Mouse (Mus musculus) liver, embryonic 14.5 days (tissue): ENCODE data around the gene Cadm2. TPM values are rescaled to one million over a fixed set of nuclear protein-coding genes. Genes with fewer than 3 reads are reported as not detected.

Source experiments
- ATAC-seq: fragments of 200-750 bp; cut with Nextera tagmentation; 2 replicates; pipeline ENCODE4 v1.8.0; 2017; ENCODE audit warnings: moderate number of reproducible peaks, mild to moderate bottlenecking, moderate library complexity; ENCODE audit not compliant: insufficient read depth
- DNase-seq, 3 experiments: peaks; one replicate each; pipeline ENCODE4 v3.0.0-alpha.2; 2012 to 2013; ENCODE audit warnings: low read depth in 3 of 3, low spot score in 3 of 3
- H3K27ac ChIP-seq: fragments of 300-500 bp; sonication (generic); 2 replicates; pipeline ENCODE4 v1.5.1; 2014; ENCODE audit warnings: moderate library complexity, mild to moderate bottlenecking, control low read depth, inconsistent platforms
- H3K27me3 ChIP-seq: fragments of 300-500 bp; sonication (generic); 2 replicates; pipeline ENCODE4 v1.6.1; 2014; ENCODE audit warnings: mild to moderate bottlenecking, low read length, moderate library complexity; ENCODE audit not compliant: control insufficient read depth, insufficient read depth
- H3K36me3 ChIP-seq: fragments of 300-500 bp; sonication (generic); replicated peaks from 2 replicates; pipeline ENCODE4 v1.6.1; 2014; ENCODE audit warnings: low read depth; ENCODE audit not compliant: control insufficient read depth, insufficient read depth
- H3K4me1 ChIP-seq, 2 experiments: fragments of 200-500 bp in 1 of 2; fragments of 300-500 bp in 1 of 2; sonication (generic) in 1 of 2; replicated peaks; 2 replicates each; pipeline ENCODE4 v1.6.1; 2012 to 2014; ENCODE audit warnings: antibody characterized with exemption in 1 of 2, inconsistent platforms in 1 of 2, low read length in 1 of 2; ENCODE audit not compliant: control insufficient read depth in 2 of 2, insufficient read depth in 2 of 2
- H3K4me2 ChIP-seq: fragments of 300-500 bp; sonication (generic); 2 replicates; pipeline ENCODE4 v1.6.1; 2014; ENCODE audit warnings: low read depth, mild to moderate bottlenecking, control low read depth, moderate library complexity
- H3K4me3 ChIP-seq, 2 experiments: fragments of 200-500 bp in 1 of 2; fragments of 300-500 bp in 1 of 2; sonication (generic) in 1 of 2; 2 replicates each; pipeline ENCODE4 v1.5.1; 2012 to 2014; ENCODE audit warnings: low read depth in 2 of 2, low read length in 2 of 2, mild to moderate bottlenecking in 2 of 2, control low read depth in 1 of 2, inconsistent platforms in 1 of 2, moderate library complexity in 1 of 2; ENCODE audit not compliant: insufficient read depth in 1 of 2
- H3K9ac ChIP-seq: fragments of 300-500 bp; sonication (generic); replicated peaks from 2 replicates; pipeline ENCODE4 v1.6.1; 2014; ENCODE audit warnings: mild to moderate bottlenecking, control low read depth, moderate library complexity
- H3K9me3 ChIP-seq: fragments of 300-500 bp; sonication (generic); 2 replicates; pipeline ENCODE4 v1.6.1; 2016; ENCODE audit warnings: low read length, mixed read lengths; ENCODE audit not compliant: control insufficient read depth
- CTCF ChIP-seq: IDR thresholded peaks from 2 replicates; pipeline ENCODE4 v1.5.1; 2016; ENCODE audit warnings: antibody characterized with exemption, low read depth, control low read depth
- EP300 ChIP-seq: IDR thresholded peaks from 2 replicates; pipeline ENCODE4 v1.6.1; 2016; ENCODE audit warnings: antibody characterized with exemption, low read depth
- WGBS: fragments of 180-500 bp; shearing (Covaris S2); extraction: QIAGEN DNeasy Blood & Tissue Kit; methylation state at CpG from one replicate; pipeline ENCODE4 v1.1.7; 2014; ENCODE audit not compliant: insufficient replicate concordance; 5-methylcytosine and 5-hydroxymethylcytosine counted together
- polyA plus RNA-seq, 2 experiments: library from polyadenylated mRNA; depleted of rRNA in 1 of 2; stranded (reverse) in 1 of 2; unstranded in 1 of 2; fragments of >200 nt; fragmentation: Nextera tagmentation in 1 of 2; extraction: Ambion mirVana in 1 of 2; gene quantifications; 2 replicates each; pipeline versions ENCODE4 v1.2.1 to v1.2.3; 2012 to 2014

Cadm2 gene
- polyA plus RNA-seq, 2 experiments, result 0.06 TPM; not detected in 1

- H3K4me1 ChIP-seq, result no peaks in the 10 kb centered on the region
These were observed 498.2 kb downstream of the Cadm2 start for GRCm38 (mm10) chr16:67122532-67122931.

GRCm38 (mm10) chr16:67121781-67122180, 498.9 kb downstream of the Cadm2 start:
- H3K9me3 ChIP-seq, result no peaks in the 10 kb centered on the region
- no peak overlapping the region for H3K27ac ChIP-seq
- H3K9ac ChIP-seq, result no peak overlapping the region
- WGBS, result 71% methylated on average over 3 of the region's 3 CpGs
- no peak for ATAC-seq
- no peak for DNase-seq
- no peak overlapping the region for H3K4me2 ChIP-seq
- no peak for TF ChIP-seq CTCF
- no peak for TF ChIP-seq EP300
- H3K36me3 ChIP-seq, result no peaks in the 10 kb centered on the region
- H3K27me3 ChIP-seq, result no peaks in the 10 kb centered on the region
- no peaks in the 10 kb centered on the region for H3K4me1 ChIP-seq
- no peak overlapping the region for H3K4me3 ChIP-seq

More at GRCm38 (mm10) chr16:67122532-67122931, 498.2 kb downstream of the Cadm2 start:
- no peaks in the 10 kb centered on the region for H3K36me3 ChIP-seq
- WGBS, result 43% methylated on average over 5 of the region's 5 CpGs
- TF ChIP-seq CTCF (no peak), EP300 (no peak)
- H3K27me3 ChIP-seq, result no peaks in the 10 kb centered on the region
- H3K9ac ChIP-seq, result no peak overlapping the region
- no peak overlapping the region for H3K4me3 ChIP-seq
- no peak overlapping the region for H3K27ac ChIP-seq
- DNase-seq (no peak), ATAC-seq (no peak)
- H3K4me2 ChIP-seq, result no peak overlapping the region
- H3K9me3 ChIP-seq, result no peaks in the 10 kb centered on the region

GRCm38 (mm10) chr16:67106478-67107061, 514.1 kb downstream of the Cadm2 start:
- H3K4me2 ChIP-seq, result no peak overlapping the region
- H3K4me1 ChIP-seq, result no peaks in the 10 kb centered on the region
- TF ChIP-seq EP300 (no peak), CTCF (no peak)
- WGBS, result 38% methylated on average over 8 of the region's 8 CpGs
- H3K9ac ChIP-seq, result no peak overlapping the region
- ATAC-seq, result peak; percentile 74
- DNase-seq, result peak in 2 of 3 experiments; percentile 3 to 10
- H3K27ac ChIP-seq, result no peak overlapping the region
- no peaks in the 10 kb centered on the region for H3K9me3 ChIP-seq
- no peaks in the 10 kb centered on the region for H3K27me3 ChIP-seq
- H3K36me3 ChIP-seq, result no peaks in the 10 kb centered on the region
- no peak overlapping the region for H3K4me3 ChIP-seq

- H3K27me3 ChIP-seq, result no peaks in the 10 kb centered on the region
- ATAC-seq, result no peak
- H3K4me3 ChIP-seq, result no peak overlapping the region
- no peaks in the 10 kb centered on the region for H3K9me3 ChIP-seq
- H3K4me1 ChIP-seq, result no peaks in the 10 kb centered on the region
- no peak for DNase-seq
- no peak overlapping the region for H3K27ac ChIP-seq
- TF ChIP-seq EP300 (no peak), CTCF (no peak)
- H3K9ac ChIP-seq, result no peak overlapping the region
- H3K36me3 ChIP-seq, result no peaks in the 10 kb centered on the region
- WGBS, result 54% methylated on average over 6 of the region's 6 CpGs
- H3K4me2 ChIP-seq, result no peak overlapping the region
These were observed 524.0 kb downstream of the Cadm2 start for GRCm38 (mm10) chr16:67096706-67097105.

- Histone ChIP-seq H3K9me3 (no peaks in the 10 kb centered on the region), H3K27ac (no peak overlapping the region), H3K36me3 (no peaks in the 10 kb centered on the region), H3K4me1 (no peaks in the 10 kb centered on the region), H3K4me3 (no peak overlapping the region), H3K9ac (no peak overlapping the region), H3K4me2 (no peak overlapping the region), H3K27me3 (no peaks in the 10 kb centered on the region)
- TF ChIP-seq CTCF (no peak), EP300 (no peak)
- ATAC-seq (no peak), DNase-seq (no peak)
- 44% methylated on average over 4 of the region's 4 CpGs for WGBS
These were observed 524.8 kb downstream of the Cadm2 start for GRCm38 (mm10) chr16:67095916-67096315.
